ENCODE assay signal across 18 mouse cellular contexts in the genomic region with DNA sequence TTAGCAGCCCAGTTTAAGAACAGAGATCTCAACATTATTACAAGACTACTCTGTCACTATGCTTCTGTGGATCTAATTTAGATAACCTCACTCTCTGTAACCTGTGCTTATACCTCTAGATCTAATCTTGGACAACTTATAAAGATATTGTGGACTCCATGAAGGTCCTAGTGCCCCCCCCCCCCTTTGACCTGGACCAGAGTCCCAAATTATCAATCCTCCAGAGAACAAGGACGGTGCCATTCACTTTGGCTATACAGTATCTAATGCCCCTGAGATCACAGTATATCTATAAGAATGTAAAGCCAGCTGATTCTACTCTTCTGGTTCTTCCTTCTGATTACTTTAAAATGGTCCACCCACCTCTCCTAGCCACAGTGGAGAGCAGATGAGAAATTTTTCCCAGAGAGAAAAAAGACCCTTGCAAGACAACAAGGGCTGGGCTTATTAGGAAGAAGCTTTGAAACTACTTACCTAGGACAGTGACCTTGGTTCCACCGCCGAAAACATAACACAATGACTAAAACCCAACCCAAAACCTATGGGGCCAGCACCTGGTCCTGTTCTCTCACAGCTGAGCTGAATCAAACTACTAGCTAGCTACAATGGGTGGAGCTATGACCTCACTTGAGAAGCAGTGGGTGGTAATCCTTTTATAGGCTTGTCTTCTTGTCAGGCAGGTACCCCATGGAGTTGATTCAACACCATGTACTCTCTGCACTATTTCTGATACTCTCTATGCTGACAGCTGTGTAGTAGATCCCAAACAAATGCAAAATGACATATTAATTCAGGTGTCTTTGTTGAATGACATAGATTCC.
DNase-seq lines count a peak whose midpoint lies in the region; TF ChIP-seq lines count a peak whose summit lies in the region.
"Had no signal": no experiment of that assay in that cellular context is flagged by ENCODE, and none has a peak within 500 bp of the region (broad histone marks: within the 10 kb centered on the region; RNA-seq: fewer than 3 reads in every experiment).

No protein-coding gene starts in this region.

- WGBS in lung, adult 2 months: 64% methylated on average over 3 of the region's 3 CpGs

- H3K36me3 ChIP-seq in splenic B cell, adult 2 months (ENCODE audit: control insufficient read depth, insufficient read depth, low read length, poor library complexity, severe bottlenecking): peaks cover 14% of the 10 kb centered on the region
- H3K36me3 ChIP-seq: embryonic facial prominence, embryonic 10.5 days; G1E; hindbrain, embryonic 12.5 days had no signal

- no peaks in the 10 kb centered on the region for H3K4me1 ChIP-seq in lung, adult 2 months (ENCODE audit: control insufficient read depth, insufficient read depth, low read length)
- H3K4me1 ChIP-seq: embryonic facial prominence, embryonic 10.5 days; forebrain, embryonic 13.5 days; hindbrain, embryonic 12.5 days had no signal

- no peak overlapping the region for H3K4me3 ChIP-seq in lung, adult 2 months (replicated peaks; ENCODE audit: extremely low read depth, low read depth, low read length)
- H3K4me3 ChIP-seq: embryonic facial prominence, embryonic 10.5 days; forebrain, embryonic 13.5 days; gastrocnemius, adult 2 months; hindbrain, embryonic 12.5 days had no signal

- DNase-seq in lung, postnatal 36 days: peak; percentile 20
- DNase-seq in lung, adult 2 months: no peak
- DNase-seq in B cell, adult 2 months: peak; percentile 68 to 69
- peak; percentile 1 for DNase-seq in R1 (ENCODE audit: low read depth, low spot score)
- peak; percentile 61 for DNase-seq in splenic B cell, adult 2 months (ENCODE audit: low read depth, low spot score)
- no peak for DNase-seq in ovary, postnatal 14 days (ENCODE audit: low spot score)
- DNase-seq: adrenal gland, postnatal 10 days; cerebellum, adult 11-12 months; cerebellum, adult 9-11 months; forebrain, postnatal 0 days; gastrocnemius, adult 2 months; gastrocnemius, postnatal 25 days; heart, postnatal 10 days; heart, postnatal 4 days had no signal

- no peak for TF ChIP-seq POLR2A in lung, adult 2 months (IDR thresholded peaks at IDR 0.05; ENCODE audit: borderline replicate concordance, extremely low read depth, low read depth, low read length)

- H3K27me3 ChIP-seq in splenic B cell, adult 2 months (ENCODE audit: control insufficient read depth, insufficient read depth, low read length, poor library complexity, severe bottlenecking): no peaks in the 10 kb centered on the region
- H3K27me3 ChIP-seq: forebrain, embryonic 13.5 days; hindbrain, embryonic 12.5 days had no signal

- no peak for TF ChIP-seq CTCF in lung, adult 2 months (IDR thresholded peaks at IDR 0.05; ENCODE audit: insufficient read depth, low read length)

Comparison
In these comparisons a context has a peak if more than half of its experiments do, and no peak if none do; other contexts are left out.
1. DNase-seq: peak in lung, postnatal 36 days (single experiment), B cell, adult 2 months (2 of 2), R1 (single experiment) and splenic B cell, adult 2 months (single experiment); none in lung, adult 2 months (single experiment) and ovary, postnatal 14 days (single experiment).